Mouse (Mus musculus) cortical plate, adult 2 months (tissue): ENCODE results near the gene Tsacc.
"Not testable (repeated sequence)": the region's sequence is repeated elsewhere in the genome, so short reads cannot be mapped to it uniquely, and the experiment has no call there.

Experiments
- CTCF ChIP-seq: fragments of 200-500 bp; IDR thresholded peaks from 2 replicates; pipeline ENCODE4 v1.5.1; 2011; ENCODE audit warnings: mild to moderate bottlenecking, control low read depth, low read length; ENCODE audit not compliant: insufficient read depth; ENCODE audit errors: extremely low read depth
- POLR2A ChIP-seq: fragments of 200-500 bp; IDR thresholded peaks from 2 replicates; pipeline ENCODE4 v1.6.1; 2011; ENCODE audit warnings: mild to moderate bottlenecking, low read length, control low read depth; ENCODE audit not compliant: insufficient read depth; ENCODE audit errors: extremely low read depth

DNA sequence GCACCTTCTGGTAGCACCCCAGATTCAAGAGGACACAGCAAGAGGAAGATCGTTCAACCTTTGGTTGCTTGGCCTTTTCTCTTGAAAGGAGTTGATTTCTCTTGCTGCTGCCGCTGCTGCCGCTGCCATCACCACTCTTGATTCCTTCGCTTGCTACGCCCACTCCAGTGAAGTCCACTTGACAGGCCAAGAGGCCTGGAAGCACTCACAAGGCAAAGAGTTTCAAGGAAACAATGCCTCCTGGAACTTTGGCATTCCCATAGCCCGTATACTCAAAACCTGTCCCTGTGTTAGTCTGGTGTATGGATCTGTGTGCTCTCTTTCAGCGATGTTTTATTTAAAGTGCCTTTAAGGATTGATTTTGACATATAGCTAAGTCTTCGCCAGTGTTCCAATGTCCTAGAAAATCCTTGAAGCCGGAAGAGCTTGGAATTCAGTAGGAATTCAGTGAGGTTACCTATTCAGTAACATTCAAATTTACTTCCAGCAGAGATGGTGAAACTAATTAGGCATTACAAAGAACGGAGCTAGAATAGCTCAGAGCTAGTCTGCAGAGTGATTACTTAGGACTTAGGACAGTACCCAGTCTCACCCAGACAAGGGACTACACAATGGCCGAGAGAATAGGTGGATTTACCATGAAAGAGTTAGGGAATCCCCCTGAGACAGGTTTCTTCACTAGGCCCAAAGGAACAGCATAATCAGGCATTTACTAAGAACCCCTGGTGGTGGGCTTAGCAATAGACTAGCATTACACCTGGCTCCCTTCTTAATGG is 15.5 kb downstream of the Tsacc start:
- not testable (repeated sequence) for TF ChIP-seq POLR2A, CTCF
